Mouse (Mus musculus) embryo, embryonic 11.5 days (tissue): ENCODE results near the gene Spata2l.
"Not testable (repeated sequence)": the region's sequence is repeated elsewhere in the genome, so short reads cannot be mapped to it uniquely, and the experiment has no call there.

Source experiments
- DNase-seq: peaks from one replicate; pipeline ENCODE4 v3.0.0-alpha.2; 2012; ENCODE audit warnings: low read depth, low spot score

The Spata2l gene

DNA sequence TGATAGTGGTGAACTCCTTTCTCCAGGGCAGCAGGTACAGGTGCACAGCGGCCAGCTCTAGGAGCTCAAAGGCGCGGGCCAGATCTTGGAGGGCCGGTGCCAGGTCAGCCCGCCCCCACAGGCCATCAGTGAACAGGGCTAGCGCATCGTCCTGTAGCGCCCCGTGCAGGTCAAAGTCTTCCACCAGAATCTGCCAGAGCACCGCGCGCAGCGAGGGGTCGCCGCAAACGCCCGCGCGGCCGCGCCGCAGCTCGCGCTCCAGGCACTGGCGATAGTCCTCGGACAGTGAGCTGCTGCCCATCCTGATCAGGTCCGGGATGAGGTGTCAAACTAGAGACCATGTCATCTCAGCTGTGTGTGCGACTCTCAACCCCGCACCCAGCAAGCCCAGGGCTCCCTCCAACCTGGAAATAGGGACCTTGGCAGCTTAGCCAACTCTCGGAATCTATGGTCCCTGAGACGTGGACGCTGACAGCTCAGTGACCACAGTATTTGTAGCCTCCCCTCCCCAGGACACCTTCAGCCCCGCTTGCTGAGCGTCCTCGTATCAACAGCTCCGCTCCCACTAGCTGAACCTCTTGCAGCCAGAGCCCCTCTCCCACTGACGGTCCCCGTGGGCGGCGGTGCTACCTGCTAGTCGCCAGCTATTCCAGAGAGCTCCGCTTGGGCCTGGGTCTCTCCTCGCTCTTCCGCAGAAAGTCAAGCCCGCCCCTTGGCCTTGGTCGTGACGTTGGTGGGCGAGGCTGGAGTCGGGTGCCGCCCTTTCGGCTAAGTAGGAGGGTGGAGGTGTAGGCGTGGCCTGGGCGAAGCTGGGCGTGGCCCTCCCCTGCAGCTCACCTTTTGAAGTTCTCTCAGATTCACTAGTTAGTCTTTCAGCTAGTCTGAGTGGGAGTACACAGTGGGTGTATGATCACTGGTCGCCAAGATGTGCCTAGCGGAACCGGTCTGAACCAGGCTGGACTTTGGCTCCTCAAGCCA, at the start of gene Spata2l:
Gene Spata2l, minus strand, starts transcription at position 714 of the 978 bp plus-strand sequence.
- peak; percentile 79 for DNase-seq

DNA sequence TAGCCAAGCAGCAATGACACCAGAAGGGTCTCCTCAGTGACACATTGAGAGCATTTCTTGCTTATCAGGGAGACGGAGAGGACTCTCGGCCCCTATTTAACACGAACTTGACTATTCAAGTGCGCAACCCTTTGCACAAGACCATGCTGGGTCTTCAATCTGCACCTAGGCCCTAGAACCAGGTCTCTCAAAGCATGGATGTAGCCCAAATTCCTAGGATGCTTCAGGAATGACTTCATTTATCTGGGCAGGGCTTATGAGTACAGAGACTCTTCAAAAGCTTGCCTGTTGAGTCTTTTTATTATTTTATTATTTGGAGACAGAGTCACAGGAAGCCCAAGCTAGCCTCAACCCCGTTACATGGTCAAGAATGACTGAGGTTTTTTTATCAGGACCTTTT, 48.5 kb upstream of the Spata2l start:
- no peak for DNase-seq

DNA sequence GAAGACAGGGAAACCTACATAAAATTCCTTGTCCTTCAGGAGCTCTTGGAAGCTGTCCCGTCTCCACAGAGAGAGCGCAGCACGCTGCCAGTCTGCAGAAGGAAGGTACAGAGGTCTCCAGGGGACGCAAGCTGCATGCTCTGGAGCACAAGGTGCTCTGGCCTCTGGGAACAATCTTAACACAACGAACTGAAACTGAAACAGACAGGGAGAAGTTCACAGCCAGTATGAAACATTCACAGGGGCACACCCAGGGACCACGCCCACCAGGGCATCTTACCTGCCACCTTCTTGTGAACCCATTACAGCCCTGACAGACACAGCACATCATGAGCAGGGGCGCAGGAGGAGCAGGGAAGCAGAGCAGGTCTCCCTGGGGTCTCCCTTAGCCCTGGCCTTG, 48.0 kb upstream of the Spata2l start:
- DNase-seq: no peak

DNA sequence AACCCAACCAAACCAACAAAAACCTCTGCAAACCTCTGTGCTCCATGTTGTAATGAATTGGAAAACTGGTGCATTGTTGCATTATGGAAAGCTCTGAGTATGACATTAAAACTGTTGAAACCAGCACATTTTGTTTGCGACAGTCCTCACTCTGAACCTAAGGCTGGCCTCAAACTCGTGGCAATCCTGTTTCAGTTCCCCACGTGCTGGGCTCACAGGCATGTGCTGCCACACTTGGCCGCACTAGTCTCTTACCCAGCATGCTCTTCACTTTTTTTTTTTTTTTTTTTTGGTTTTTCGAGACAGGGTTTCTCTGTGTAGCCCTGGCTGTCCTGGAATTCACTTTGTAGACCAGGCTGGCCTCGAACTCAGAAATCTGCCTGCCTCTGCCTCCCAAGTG, 47.0 kb upstream of the Spata2l start:
- not testable (repeated sequence) for DNase-seq

DNA sequence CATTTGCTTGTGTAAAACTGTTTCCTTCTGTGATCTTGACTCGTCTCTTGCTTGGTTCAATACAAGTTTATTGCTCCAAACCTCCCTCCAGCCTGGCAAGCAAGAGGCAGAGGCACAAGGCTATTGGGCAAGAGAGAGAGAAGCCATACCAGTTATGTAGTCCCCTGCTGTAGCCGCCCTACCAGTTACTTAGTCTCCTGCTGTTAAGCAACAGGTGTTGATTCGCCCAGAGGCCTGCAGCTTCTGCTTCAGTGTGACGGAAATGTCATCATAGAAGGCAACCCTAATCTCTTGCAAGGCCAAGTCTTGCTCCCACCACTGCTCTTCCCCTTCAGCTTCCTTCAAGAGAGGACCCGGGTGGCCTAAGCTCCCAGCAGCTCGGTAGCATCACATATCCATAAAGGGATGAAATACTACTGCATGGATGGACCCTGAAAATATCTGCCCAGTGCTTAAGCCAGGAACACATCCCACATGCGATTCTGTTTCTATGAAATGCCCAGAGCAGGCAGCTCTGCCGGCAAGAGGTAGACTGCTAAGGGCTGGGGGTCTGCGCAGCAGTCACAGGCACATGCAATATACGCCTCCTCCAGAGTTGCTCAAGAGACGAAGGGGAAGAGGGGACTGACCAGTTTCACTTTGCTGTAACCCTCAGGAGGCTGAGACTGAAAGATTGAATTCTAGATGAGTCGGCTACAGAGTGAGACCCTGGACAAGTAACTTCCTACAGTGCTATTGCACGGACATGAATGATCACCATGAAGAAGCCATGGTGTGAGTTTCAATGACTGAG, 44.5 kb upstream of the Spata2l start:
- DNase-seq: no peak

DNA sequence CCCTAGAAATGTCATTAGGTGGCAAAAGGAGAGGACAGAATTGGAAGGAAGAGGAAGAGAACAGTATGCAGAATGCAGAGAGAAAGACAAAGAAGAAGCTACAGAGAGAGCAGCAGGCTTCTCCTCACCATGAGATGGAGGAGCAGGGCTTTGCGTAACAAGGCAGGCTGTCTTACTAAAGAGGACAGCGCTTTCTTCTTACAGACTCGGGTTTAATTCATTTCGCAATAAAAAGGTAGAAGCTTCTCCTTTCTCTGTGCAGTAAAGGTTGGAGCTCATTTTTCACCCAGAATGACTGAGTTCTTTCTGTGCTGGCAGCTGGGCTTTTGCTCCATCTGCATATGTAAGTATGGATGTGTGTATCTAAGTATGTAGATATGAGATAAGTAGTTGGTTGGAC, 43.8 kb upstream of the Spata2l start:
- no peak for DNase-seq

DNA sequence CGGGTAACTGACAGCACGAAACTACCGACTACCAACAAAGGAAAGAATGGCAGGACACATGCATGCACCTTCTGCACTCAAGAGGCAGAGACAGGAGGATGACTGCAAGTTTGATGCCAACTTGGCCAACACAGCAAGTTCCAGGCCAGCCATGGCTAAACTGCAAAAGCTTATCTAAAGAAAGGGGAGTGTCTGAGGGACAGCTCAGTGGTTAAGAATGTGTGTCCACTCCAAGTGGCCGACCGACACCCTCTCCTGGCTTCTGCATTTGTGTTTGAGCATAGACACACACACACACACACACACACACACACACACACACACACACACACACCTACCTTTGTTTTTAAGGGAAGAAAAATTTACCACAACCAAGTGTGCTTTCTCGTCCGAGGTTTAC, 42.4 kb upstream of the Spata2l start:
- DNase-seq: no peak

DNA sequence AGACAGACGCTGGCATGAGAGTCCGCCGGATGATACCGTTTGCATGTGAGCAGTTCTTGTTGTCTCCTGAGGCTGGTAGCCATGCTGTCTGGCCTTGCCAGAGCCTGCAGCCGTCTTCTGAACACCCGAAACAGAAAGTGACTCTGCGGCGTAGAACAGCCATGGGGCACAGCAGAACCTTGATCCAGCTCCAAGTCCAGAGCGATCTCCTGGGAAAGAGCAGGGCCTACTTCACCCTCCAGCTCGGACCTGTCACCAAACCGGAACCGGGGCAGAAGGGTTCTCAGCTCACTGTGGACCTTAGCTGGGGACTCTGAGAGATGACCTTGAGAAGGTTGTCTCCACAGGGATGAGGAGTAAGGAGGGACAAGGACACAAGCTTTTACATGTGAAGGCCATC, 39.1 kb upstream of the Spata2l start:
- no peak for DNase-seq

DNA sequence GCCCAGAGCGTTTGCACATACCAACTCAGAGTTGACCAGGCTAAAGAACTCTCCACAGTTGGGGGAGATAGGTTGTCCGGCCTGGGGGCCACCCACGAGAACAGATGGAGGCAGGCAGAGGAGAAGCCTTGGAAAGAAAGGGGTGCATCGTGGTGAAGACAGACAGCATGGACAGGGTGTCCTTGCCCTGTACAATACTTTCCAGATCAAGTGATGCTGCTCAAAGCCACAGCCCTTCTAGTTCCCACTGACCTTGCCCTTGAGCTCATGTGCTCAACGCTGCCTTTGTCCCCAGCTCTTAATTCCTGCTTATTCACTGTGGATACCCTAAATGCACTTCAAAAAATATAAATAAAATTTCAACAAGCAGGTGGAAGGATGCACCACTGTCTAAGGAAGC, 38.4 kb upstream of the Spata2l start:
- no peak for DNase-seq

DNA sequence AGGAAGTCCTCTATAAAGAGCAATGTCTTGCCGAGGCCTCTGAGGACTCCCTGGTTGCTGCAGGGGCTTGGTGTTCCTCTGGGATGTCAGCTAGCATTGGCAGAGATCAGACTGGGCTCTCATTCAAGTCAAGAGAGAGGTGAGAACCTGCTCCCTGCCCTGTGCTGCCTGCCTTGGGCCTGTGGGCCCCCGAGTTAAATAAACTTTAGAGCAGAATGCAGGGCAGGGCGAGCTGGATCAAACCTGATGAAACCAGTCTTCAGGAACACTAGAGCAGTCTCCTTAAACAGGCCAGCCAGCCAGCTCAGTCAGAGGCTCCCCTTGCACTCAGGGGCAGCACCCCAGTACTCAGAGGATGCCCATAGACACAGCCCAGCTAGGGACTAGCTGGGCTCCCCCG, 35.9 kb upstream of the Spata2l start:
- no peak for DNase-seq

DNA sequence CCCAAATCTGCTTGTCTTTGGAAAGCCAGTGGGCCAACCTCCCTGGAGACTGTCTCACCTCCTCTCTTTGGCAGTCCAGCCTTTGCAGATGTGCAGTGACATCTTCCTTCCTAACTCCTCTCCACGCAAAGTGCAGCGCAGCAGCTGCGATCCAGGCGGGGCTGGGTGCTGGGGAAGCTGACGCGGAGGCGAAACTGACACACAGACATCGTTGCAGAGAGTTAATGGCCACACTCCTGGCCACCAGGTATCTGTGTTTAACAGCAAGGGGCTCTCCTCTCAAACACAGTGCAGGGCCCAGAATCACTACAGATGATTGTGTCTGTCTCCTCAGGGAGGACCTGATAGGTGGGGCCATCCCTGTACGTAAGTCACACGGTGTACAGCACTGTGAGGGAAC, 35.1 kb upstream of the Spata2l start:
- no peak for DNase-seq

DNA sequence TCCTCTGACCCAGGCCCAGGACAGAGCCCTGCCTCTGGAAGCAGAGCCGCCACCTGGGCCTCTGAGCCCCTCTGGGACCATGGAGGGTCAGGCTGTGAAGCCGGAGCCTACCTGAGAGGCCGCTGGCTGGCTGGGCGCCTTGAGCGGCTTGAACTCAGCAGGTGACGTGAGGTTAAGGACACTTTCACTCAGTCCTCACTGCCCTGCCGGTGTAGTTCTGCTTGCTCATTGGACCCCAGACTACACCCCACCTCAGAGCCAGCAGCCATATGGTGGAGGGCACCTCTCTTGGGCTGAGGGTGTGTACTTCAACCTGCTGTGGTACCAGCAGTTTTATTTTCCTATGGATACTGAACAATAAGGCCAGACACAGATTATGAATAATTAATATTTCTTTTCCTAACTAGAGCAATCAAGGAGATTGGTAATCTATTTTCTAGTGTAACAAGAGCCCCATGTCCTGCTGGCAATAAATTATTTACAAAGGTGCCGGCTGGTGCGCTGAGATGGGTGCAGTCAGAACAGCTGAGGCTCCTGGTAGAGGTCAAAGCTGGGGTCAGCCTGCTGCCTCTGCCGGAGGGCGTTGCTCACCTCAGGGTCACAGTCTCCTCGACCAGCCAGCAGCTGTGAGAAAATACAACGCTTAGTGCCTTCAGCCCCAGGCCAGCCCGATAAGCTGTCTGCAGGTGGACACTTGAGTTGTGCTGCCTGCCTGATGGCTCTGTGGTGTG, 32.1 kb upstream of the Spata2l start:
- no peak for DNase-seq

DNA sequence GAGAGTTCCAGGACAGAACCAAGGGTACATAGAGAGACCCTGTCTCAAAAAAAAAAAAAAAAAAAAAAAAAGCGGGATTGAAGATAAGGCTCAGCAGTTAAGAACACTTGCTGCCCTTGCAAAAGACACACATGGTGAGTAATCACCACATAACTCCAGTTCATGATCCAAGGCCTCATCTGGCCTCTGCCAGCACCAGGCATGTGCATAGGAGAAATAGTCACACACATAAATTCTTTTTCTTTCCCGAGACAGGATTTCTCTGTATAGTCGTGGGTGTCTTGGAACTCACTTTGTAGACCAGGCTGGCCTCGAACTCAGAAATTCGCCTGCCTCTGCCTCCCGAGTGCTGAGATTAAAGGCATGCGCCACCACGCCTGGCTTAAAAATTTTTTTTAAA, 21.6 kb upstream of the Spata2l start:
- DNase-seq: not testable (repeated sequence)

DNA sequence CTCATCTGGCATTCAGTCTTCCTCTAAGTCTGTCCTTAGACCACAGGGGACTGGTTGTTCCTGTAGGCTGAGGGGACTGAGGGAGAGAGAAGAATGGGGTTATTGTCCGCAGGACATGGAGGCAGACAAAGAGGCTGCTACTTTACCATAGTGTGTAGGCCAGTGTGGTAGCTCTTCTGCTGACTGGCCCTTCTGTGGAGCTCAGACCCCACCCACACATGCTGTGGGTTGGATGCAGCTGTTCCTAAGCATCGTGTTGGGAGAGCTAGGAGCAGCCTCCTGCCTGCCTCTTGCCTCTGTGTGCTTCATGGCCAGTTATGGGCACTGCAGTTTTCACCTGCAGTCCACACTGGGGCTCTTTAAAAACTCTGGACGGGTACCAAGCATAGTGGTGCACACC, 21.1 kb upstream of the Spata2l start:
- DNase-seq: no peak

DNA sequence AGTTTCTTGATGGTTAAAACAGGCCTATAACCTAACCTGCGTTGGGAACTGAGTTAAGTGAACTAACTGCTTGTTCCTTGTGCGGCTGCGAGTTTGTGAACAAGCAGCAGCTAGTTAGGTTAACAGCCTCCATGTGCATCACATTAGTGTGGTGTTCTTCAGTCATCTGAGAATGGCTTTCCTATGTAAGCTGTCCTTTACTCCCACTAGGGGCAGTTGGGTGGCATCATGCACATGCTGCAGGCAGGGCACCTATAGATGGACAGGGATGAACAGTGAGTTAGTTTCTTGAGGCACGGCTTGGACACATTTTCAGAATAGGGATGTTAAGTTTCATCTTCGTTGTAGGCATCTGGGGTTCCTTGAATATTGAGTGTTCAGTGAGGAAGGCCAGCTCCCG, 19.1 kb upstream of the Spata2l start:
- DNase-seq: no peak

DNA sequence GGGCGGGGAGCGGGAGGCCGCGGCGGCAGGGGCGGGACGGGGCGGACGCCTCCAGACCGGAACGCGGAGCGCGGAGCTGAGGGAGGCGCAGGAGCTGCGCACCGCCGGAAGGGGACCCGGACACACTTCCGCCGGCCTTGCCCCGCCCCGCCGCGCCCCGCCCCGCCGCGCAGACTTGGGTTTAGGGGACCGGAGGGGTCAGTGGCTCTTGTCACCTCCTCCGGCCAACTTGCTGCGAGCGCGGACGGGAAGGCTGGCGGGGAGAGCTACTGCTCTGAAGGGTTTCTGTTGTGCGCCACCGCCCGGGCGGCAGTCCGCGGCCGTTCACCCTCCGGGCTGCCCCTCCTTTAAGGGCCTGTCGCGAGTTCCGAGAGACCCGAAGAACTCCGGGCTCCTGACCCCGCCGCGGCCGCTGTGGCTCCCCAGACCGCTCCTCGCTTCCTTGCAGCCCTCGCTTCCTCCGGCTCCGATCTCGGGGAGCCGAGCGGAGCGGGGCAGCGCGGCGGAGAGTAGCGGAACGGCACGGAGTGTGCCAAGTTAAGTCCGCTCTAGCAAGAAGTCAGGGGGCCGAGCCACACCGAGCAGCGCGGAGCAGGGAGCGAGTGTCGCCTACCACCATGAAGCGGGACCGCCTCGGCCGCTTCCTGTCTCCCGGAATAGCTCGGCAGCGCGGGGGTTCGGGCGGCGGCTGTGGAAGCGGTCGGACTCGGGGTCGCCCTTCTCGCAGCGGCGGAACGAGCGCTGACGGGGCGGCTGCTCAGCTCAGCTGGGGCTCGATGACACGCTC, 18.3 kb upstream of the Spata2l start, which contains the start of the genes Zfp276 and Vps9d1:
Gene Zfp276, plus strand, starts transcription at position 97 of the 787 bp plus-strand sequence.
Gene Vps9d1, minus strand, starts transcription at position 250 of the 787 bp plus-strand sequence.
- DNase-seq: peak; percentile 71

DNA sequence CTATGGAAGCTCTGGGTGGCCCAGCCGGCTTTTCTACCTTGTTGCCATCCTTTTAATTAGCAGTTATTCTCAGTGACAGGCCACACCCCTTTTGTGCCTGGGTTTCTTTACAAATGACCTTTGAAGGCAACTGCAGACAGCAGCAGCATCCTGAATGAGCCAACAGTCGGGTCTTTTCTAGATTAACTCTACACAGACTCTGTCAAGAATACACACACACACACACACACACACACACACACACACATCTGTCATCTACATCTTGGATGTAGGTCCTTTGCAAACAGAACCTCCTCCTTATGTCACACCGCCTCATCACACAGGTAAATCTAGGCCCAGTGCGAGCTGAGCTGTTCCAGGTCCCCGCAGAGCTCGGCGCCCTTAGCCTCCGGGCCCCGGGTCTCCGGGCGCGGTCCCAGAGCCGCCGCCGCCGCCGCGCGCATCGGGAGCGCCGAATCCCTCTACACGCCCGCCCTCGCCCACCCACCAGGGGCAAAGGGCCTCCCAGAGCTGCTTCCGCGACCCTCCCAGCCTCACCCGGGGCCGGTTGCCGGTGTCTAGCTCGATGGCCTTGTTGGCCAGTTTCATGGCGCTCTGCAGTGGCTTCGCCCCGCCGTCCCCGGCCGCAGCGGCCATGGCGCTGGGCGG, 17.5 kb upstream of the Spata2l start:
- DNase-seq: no peak

DNA sequence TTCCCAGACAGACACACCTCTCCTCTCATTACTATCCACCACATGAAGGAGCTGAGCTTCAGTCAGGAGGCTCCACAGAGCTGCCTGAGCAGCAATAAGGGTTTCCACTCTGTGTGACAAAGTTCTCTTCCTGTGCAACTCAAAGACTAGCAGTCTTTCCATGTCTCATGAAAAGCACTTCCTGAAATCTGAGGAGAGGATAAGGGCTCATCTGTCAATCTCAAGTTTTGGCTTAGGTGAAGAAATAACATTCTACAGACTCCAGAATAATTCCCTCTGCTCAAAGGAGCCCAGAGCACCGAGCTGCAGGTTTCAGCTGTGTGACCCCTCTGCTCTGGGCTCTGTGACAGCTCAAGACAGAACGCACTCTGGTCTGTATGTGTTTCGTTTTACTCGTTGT, 16.9 kb upstream of the Spata2l start:
- no peak for DNase-seq

DNA sequence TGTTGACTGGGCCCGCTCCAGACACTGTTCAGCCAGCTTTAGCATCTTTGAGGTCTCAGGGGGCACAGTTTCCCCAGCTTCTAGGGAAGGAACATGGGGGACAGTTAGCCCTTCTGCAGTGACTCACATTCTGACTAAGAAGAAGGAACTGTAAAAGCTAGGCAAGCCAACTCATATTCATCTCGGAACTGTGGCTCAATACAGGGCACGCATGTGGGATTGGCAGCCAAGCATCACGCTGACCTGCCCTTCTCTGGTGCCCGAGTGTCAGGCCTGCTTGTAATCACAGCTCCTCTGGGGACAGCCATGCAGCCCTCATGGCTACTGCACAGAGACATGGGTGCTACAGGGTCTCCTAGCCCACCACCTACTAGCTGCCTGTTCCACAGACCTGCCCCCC, 14.9 kb upstream of the Spata2l start:
- no peak for DNase-seq

DNA sequence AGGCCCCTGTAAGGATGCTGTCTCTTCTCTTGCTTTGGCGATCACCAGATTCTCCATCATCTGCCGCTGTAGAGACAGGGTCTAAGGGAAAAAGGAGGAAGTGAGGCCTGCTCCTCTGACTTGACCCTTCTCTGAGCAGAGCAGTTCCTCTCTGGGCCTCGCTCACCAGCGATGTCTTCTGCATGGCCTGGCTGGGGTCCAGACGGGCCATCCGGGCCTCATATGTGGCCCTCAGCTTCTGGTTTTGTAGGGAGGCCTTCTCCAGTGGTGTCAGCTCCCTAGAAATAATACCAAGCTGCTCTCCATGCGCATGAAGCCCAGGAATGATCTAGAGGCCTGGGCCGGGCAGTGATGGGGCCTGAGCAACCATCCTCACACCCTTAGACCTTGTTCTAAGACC, 12.6 kb upstream of the Spata2l start:
- DNase-seq: no peak

DNA sequence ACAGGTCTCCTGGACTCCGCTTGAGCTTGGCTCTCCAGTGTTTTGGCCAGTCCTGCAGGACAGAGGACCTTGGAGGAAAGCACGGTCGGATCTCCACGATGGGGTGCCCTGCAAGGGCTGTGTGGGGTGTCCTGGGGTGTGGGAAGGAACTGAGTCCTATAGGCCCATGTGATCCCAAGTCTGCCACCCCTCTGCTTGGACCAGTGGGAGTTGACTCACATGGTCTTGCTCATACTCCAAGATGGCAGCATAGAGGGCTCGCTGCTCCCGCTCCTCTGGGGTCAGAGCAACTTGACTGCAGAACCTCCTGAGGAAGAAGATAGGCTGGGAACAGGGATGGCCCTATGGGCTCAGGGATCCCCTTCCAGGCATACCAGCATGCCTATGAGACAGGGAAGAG, 11.7 kb upstream of the Spata2l start:
- DNase-seq: no peak
